Mouse (Mus musculus) gastrocnemius, postnatal 14 days (tissue): ENCODE measurements at regions not wholly inside any gene's neighbourhood (a gene's known extent, or its start where the extent isn't known, plus 50 kb on each side); places are given as distances from the start of the nearest gene placed in this dataset.

Source experiments
- DNase-seq: peaks from one replicate; pipeline ENCODE4 v3.0.0; 2021; ENCODE audit warnings: mixed read lengths
- intact Hi-C: fragments of 180-260 bp; cut with DNase I; formaldehyde crosslinking; loops from one replicate; pipeline ENCODE4 v1.15.1; 2025; ENCODE audit warnings: low total_unique reads

DNA sequence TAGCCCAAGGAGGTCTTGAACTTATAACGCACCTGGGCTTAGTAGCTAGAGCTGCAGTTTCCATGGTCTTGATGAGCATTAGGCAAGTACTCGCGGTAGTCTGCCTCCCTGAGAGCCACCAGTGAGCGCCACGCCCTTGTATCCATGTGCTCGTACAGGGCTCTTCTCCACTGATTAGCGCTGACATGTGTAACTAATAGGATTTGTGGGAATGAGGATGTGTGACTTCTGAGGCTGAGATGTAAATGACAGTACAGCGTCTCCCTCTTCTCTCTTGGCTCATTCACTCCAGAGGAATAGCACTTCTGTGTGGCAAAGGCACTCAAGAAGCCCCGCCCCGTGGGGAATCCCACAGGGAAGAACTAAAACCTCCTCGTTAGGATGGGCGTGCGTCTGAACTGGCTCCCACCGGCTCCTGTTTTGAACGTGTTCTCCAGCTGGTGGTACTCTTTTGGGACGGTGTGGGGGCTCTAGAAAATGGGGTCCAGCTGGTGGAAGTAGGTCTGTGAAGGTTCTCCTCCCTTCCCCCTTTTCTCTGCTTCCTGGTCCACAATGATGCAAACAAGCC is 94.3 kb upstream of the Pkdcc start:
- no peak for DNase-seq
- intact Hi-C loops: no loop called here

DNA sequence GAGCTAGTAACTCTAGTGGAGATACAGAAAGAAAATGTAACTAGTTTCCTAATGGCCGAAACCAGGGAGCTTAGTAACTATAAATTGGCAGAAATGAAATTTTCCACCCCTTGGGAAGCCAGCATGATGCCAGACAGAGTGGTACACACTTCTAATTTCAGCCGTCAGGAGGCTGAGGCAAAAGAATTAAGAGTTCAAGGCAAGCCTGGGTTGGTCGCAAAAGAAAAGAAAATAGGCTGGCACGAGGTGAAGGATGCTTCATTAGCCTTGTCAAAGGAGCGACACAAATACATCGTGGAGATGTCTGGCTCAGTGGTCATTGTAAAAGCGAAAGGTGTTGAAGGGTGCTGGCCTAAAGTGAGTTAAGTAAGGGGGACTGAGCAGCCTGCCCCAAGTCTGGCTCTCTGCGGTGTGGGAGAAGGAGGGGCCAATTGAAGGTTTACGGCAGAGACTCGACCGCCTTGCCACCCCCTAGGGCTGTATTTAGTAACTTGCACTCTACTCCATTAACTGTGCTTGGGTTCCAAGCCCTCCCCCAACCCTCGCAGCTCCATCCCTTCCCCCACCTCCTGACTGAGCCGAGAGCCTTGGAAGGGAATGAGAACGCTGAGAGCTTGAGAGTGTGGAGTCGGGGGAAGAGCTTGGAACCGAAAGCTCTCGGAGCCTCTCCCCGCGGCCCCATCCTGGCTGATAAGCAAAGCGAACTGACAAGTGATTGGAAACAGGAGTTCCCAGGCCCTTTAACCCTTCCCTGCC is 92.4 kb upstream of the Pkdcc start:
- intact Hi-C loops: no loop called here

DNA sequence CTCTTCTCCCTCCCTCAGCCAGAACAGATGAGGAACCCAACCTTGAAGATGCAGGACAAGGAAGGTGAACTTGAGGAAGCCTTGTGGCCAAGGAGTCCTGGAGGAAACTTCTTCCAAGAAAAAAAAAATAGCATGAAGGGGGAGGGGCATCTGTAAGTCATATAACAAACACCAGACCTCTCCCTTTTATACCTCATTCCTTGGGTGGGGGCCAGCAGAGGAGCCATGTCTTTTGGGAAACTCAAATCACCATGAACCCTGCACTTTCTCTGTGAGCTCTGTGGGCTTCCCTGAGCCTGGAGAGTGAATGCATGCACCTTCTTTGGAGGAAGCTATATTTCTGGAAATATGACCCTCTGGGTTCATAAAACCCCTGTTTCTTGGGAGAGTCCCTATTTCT is 90.0 kb upstream of the Pkdcc start:
- intact Hi-C loops: no loop called here
- no peak for DNase-seq

More for the DNA sequence above, 92.4 kb upstream of the Pkdcc start:
- DNase-seq: peak; percentile 49

DNA sequence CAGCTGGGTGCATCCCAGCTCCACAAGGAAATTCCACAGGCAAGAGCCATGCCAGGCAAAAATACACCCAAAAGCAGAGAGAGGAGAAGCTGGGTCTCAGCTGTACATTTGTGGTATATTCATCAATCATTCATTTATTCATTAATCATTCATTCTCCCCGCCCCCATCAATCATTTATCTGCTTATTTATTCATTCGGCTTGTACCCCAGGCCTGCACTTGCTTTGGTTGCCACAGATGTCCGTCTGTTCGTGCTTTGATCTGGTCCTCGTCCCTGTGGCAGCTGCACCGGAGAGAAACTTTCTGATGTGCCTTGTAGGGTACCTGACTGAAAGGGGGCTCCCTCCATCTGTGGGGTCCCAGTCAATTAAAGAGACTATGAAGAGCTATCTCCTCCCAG is 87.2 kb upstream of the Pkdcc start:
- DNase-seq: no peak
- intact Hi-C loops: no loop called here

DNA sequence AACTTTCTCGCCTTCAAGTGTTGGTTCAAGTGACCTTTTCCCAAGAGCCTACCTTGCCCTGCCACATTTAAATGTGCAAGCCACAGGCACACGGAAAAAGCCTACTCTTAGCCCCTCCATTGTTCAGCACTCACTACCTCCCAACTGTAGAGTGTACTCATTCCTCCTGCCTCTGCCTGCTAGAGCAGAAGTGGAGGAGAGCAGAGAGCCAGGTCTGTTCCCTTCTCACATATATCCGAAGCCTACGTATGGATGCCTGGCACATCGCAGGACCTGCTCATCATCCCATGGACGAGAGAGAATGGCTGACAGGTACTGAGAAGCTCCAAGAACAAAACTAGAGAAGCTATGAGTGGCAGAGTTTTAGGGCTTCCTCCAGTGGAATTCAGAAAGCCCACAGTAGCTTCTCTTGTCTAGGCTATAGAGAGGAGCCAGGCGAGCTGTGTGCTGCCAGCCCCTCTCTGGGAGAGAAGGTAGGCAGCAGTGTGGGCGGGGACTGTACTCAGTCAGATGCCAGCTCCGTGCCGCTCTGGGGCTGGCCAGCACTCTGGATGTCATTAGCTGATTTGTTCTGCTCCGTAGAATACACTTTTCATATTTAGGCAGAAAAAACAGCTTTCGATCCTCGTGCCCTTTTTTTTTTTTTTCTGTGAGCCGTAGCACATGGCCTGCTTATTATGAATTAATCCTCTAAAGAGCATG is 86.1 kb upstream of the Pkdcc start:
- intact Hi-C loops: no loop called here
- DNase-seq: no peak

DNA sequence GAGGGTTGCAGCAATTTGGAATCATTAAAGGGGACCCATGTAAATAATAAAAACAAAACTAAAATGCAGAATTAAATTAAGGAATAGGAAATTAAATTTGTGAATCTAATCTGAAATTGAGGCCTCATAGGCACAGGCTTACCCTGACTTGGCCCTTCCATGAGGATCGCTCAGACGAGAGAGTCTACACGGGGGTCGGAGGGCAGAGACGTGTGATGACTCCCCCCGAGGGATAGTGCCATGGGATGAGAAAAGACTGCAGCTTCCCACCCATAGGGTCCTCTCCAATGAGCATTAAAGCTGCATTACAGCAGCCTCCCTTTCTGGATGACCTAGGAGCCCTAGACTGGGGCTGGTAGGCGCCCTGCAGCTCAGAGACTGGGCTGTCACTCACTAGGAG is 85.4 kb upstream of the Pkdcc start:
- no peak for DNase-seq
- intact Hi-C loops: no loop called here

DNA sequence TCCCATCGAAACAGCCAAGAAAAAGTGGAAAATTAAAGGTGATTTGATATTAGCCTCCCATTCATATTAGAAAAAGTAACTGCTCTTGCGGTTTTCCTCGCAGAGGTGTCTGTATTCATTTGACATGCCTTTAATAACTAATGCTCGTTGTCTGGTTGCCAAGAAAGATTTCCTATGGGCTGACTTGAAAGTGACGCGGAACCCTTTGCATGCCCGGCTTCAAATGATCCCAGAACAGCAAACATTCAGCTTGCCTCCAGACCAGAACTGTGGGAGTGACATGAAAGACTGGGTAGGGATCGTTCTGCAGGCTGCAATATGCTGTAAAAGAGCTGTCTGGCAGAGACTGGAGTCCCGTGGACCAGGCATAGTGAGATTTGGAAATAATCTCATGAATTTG is 81.9 kb upstream of the Pkdcc start:
- intact Hi-C loops: no loop called here
- no peak for DNase-seq

DNA sequence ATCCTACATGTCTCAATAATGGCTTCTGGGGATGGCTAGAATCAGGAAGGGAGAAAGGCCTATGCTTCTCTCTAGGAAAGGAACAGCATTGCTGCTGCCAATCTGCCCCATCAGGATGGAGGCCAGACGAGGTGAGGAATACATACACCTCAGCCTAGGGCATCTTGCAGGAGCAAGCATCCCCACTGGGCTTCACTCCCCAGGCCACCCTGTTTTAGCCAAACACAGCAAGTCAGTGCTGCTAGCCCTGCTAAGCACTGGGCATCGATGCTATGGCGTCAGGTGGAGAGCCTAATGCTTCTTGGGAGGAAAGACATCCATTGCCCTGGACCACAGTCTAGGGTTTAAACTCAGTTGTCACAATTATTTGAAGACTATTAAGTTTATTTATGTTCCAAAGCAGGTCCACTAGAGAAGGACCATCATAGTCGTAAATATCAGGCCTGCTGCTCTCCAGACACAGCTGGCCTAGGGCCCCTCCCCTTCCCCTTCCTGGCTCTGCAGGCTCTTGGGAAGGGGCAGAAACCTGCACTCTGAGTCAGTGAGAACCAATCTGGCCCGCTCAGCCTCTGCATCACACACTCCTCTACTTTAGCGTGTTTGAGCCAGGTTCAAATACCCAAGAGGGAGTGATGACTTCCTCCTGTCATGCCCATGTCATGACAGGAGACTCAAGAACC is 79.5 kb upstream of the Pkdcc start:
- no peak for DNase-seq
- intact Hi-C loops: no loop called here

DNA sequence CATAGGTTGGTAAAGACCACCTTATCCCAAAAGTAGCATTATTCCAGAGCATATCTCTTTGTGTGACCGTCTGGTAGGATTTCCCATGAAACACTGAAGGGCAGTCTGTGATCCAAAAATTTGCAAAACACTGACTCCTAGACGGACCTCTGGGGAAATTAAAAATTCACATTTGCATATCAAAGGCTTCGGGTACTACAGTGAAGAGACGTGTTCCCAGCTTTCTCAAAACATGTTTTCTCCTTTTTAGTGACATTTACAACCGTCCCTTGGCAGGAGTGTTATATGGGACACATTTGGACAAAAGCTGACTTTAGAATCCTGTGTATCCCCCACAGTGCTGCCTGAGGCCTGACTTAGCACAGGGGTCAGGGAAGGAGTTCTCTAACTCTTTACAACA is 78.8 kb upstream of the Pkdcc start:
- no peak for DNase-seq
- intact Hi-C loops: no loop called here

DNA sequence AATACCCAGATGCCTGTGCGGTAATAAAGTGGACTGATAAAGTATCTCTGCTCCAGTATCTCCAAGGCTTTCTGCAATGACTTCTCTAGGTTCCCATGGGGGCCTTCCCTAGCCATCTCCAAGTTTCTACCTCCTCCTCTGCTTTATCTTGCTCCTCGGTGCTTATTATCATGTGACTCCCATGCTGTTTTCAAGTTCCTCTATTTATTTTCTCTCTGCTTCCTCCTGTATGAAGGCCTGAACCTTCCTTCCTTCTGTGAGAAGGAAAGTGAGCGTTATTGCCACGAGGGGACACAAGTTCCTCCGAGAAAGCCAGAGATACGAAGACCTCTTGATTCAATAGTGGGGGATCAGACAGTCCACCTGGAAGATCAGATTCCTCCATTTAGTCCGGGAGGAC is 77.4 kb upstream of the Pkdcc start:
- intact Hi-C loops: no loop called here
- no peak for DNase-seq

DNA sequence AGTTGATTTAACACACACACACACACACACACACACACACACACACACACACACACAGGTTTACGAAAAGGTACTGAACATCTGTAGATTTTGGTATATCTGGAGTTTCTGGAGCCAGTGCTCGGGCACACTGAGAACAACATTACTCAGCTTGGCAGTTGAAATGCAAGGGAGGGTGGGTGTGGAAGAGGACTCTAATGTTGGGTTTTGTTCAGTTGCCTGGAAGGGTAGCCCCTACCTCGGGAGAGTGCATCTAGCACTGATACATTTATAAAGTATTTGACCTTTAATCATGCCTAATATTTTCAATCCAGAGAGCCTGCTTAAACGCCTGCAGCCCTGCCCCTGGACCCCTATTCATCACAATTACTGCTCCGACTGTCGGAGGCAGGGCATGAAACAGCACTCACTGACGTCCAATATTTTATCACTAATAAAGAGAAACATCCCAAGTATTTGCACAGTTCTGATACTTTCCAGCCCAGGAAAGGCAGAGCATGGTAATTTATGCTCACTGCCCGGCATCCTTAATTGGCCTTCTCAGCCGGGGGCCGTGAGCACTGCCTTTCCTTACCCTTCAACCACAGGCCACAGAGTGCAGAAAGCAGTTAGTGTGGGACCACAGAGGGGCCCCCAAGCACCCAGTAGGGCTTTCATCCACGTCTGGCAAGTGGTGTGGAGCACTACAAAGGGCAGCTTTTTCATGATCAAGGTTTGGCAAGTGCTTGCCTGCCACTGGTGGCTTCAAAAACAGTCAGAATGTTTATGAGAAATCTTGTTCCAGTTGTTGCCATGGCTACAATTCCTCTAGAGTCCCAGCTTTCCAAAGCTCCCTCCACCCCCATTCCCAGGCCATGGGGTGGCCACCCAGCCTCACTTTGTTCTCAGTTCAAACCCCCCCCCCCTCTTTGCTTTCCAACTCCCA is 76.3 kb upstream of the Pkdcc start:
- no peak for DNase-seq
- intact Hi-C loops: no loop called here

DNA sequence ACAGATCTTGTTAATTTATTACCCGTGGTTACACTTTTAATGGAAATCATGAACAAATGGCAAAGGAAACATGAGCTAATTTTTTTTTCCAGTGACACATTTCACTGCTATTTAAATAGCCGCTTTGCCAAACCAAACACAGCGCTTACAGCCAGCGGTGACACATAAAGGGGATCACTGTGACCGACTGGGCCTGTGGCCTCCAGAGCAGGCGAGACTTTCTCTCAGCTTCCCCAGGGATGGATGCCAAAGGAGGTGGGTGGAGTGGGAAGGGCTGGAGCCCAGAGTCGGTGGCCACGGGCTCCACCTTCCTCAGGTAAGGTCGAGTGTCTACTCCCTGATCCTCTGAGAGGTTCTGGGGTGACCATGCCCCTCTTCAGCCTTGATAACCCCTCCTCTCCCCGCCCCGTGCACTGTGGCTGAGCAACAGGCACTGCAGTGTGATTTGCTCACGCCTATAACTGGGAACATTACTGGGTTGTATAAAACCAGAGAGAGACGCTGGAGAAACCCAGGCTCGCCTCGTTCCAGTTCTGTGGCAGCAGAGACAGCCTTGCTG is 66.6 kb upstream of the Pkdcc start:
- peak; percentile 43 for DNase-seq
- intact Hi-C loops: no loop called here

DNA sequence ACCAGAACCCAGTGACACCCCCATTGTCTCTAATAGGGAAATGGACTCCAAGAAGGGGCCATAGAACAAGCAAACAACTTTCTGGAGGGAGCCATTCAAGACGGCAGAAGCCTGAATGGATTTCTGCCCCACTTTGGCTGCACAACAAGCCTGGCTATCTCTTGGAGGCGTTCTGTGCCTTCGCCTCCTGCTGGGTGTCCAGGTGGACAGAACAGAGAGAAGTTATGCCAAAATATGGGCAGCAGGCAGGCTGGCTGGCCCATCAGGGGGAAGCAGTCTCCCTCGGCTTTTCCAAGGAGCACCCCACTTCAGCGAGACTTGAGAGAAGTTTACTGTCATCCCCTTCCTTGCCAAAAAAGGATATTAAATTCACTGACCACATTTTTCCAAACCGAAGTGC is 65.8 kb upstream of the Pkdcc start:
- DNase-seq: no peak
- intact Hi-C loops: no loop called here

DNA sequence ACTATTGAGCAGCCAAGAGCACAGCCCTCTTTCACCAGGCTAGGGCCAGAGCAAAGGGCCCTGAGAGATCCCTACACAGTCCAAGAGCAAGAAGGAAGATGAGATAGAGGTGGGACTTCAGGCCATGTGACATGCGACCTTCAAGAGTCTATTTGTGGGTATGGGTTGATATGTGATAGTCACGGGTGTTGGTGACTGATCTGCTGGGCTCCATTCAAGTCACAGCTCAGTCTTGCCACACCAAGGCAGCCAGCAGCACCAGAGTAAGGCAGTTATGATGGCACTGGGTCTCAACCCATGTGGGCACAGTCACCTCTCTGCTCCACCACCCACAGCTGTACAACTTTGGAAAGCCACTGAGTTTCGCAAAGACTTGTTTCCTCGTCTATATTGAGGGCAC is 60.0 kb upstream of the Pkdcc start:
- DNase-seq: peak; percentile 25
- intact Hi-C loops: no loop called here

DNA sequence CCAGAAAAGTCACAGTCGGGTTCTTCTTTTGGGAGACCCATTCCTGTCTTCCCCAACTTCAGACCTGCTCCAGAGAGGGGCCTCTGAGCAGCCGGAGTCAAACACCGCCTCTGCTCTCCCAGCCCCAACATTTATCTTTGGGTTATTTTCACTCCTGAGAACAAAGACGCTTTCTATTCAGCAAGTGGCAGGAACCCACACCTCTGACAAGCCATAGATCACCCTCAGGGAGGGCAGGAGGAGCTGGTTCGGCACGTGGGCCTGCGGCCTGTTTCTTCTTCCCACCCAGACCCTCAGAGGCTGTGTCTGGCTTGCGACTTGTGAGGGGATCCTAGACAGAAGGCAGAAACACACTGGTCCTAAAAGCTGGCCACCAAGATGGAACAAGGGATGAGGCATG is 58.4 kb upstream of the Pkdcc start:
- DNase-seq: no peak
- intact Hi-C loops: no loop called here

DNA sequence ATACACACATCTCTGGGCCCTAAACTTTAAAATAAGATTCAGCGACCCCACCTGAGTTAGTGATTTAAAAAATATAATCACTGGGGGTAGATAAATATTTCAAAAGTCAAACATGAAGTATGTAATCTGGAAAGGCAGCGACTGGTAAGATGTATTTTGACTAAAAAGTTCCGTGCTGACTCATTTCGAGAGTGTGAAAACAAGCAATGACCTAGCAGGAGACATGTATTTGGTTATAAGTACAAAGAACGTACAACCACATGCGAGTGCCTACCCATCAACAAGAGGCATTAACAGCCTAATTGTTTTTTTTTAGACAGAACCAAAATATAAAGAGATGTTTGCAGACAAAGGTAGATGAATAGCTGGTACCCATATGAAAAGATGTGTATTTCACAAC is 57.0 kb upstream of the Pkdcc start:
- DNase-seq: no peak
- intact Hi-C loops: no loop called here

DNA sequence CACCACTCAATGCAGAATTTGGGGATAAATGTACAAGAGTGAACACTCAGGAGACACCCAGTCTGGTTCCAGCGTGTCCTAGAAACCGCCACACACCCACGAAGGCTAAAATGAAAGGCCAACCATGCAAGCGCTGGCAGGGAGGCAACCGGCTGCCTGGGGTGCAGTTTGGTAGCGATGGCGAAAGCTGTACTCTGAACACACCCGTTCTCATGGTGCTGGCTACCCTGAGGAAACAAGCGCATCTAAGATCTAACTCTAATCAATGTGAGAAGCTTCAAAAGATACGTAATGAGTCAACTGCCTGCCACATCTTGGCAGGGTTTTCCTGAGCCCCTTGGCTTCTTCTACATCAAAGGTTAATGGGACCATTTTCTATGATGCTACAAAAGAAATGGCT is 56.4 kb upstream of the Pkdcc start:
- intact Hi-C loops: no loop called here
- no peak for DNase-seq

DNA sequence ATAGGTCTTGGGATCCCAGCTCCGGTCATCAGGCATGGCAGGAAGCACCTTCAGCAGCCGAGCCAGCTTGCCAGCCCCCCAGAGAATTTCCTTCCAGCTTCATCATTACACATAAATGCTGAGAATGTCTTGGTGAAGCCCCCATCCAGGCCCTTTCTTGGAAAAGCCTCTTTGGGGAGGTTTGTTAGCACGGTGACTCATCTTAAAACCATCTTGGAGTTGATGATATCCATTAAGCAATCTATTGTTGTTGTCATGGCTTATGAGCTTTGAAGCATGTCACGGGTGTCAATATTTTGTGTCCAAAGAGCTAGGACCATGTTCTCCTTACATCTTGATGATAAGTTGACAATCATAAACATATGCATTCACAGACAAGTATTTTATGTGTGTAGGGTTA is 55.5 kb upstream of the Pkdcc start:
- no peak for DNase-seq
- intact Hi-C loops: no loop called here

DNA sequence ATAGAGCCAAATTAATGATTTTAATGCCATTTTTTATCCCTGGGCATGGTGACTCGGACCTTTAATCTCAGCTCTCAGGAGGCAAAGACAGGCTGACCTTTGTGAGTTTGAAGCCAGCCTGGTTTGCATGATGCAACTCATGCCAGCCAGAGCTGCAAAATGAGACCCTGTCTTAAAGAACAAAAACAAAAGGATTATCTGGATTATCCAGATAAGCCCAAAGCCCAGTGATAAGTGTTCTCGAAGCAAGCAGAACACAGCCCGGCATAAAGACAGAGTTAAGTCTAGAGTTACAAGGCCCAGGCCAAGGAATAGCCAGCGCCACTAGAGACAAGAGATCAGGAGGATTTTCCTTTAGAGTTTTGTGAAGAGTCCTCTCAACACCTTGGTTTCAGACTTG is 54.8 kb upstream of the Pkdcc start:
- DNase-seq: no peak
- intact Hi-C loops: no loop called here
